Mouse (Mus musculus) forebrain, embryonic 12.5 days (tissue): ENCODE results near the gene Snupn. TPM values are rescaled to one million over a fixed set of nuclear protein-coding genes. Genes with fewer than 3 reads are reported as not detected.
"Not testable (repeated sequence)": the region's sequence is repeated elsewhere in the genome, so short reads cannot be mapped to it uniquely, and the experiment has no call there.

ENCODE experiments used
- ATAC-seq: fragments of 200-750 bp; cut with Nextera tagmentation; 2 replicates; pipeline ENCODE4 v1.8.0; 2017; ENCODE audit warnings: moderate TSS enrichment; ENCODE audit not compliant: low FRiP score
- H3K27ac ChIP-seq: fragments of 300-500 bp; sonication (generic); 2 replicates; pipeline ENCODE4 v1.5.1; 2016; ENCODE audit warnings: mild to moderate bottlenecking
- H3K27me3 ChIP-seq: fragments of 300-500 bp; sonication (generic); 2 replicates; pipeline ENCODE4 v1.6.1; 2016; ENCODE audit warnings: mild to moderate bottlenecking
- H3K36me3 ChIP-seq: fragments of 300-500 bp; sonication (generic); replicated peaks from 2 replicates; pipeline ENCODE4 v1.6.1; 2016; ENCODE audit warnings: mild to moderate bottlenecking
- H3K4me1 ChIP-seq: fragments of 300-500 bp; sonication (generic); 2 replicates; pipeline ENCODE4 v1.6.1; 2016
- H3K4me2 ChIP-seq: fragments of 300-500 bp; sonication (generic); 2 replicates; pipeline ENCODE4 v1.6.1; 2016; ENCODE audit warnings: mild to moderate bottlenecking, moderate library complexity
- H3K4me3 ChIP-seq: fragments of 300-500 bp; sonication (generic); replicated peaks from 2 replicates; pipeline ENCODE4 v1.5.1; 2016; ENCODE audit warnings: mild to moderate bottlenecking
- H3K9ac ChIP-seq: fragments of 300-500 bp; sonication (generic); 2 replicates; pipeline ENCODE4 v1.6.1; 2016; ENCODE audit warnings: mild to moderate bottlenecking
- H3K9me3 ChIP-seq: fragments of 300-500 bp; sonication (generic); 2 replicates; pipeline ENCODE4 v1.6.1; 2016
- WGBS: fragments of 180-500 bp; shearing (Covaris S2); methylation state at CpG from one replicate; pipeline ENCODE4 v1.1.7; 2016; 5-methylcytosine and 5-hydroxymethylcytosine counted together
- polyA plus RNA-seq: library from polyadenylated mRNA; unstranded; fragments of >200 nt; fragmentation: Nextera tagmentation; extraction: Ambion mirVana; gene quantifications from 2 replicates; pipeline ENCODE4 v1.2.1, GENCODE M21; 2016

Gene Snupn
- polyA plus RNA-seq, 1 experiment from 2014 or later: 27.6 TPM

DNA sequence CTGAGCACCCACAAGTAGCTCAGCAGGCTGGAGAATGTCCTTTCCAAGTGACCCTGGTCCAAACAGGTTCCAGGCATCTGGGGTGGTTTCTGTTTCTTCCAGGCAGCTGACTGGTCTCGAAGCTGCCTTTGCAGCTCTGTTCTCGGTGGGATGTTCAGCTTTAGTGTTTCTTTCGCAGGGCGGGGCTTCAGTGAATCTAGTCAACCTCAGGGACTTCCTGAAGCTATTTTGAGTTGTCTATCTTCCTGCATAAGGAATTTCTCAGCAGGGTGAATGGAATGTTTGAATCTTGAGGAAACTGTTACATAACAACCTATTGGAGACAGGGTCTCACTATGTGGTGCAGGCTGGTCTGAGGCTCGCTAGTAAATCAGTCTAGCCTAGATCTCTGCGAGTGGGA lies 29.5 kb downstream of the Snupn start:
- ATAC-seq: no peak
- H3K4me2 ChIP-seq: no peak overlapping the region
- H3K27ac ChIP-seq: no peak overlapping the region
- H3K4me3 ChIP-seq: no peak overlapping the region
- WGBS: 96% methylated on average over 6 of the region's 6 CpGs
- H3K27me3 ChIP-seq: no peaks in the 10 kb centered on the region
- H3K9me3 ChIP-seq: no peaks in the 10 kb centered on the region
- no peak overlapping the region for H3K9ac ChIP-seq
- peaks cover 15% of the 10 kb centered on the region for H3K36me3 ChIP-seq
- no peaks in the 10 kb centered on the region for H3K4me1 ChIP-seq

DNA sequence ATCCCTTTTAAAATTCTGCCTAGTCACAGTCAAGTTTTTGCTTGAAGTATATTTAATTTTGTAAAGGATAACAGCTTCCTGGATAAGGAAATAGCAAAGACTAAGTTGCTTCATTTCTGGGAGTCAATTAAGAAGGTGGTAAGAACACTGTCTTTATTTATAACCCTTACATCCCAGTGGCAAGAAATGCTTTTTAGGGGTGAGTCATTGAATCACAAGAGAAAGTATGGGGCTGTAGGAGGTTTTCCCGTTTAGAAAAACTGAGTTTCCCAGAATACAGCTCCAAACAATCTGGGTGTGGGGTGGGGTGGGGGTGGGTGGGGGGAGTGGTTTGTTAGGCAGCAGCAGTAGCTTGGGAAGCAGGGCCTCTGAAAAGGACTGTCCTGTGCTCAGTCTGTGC lies 30.8 kb downstream of the Snupn start:
- no peak for ATAC-seq
- no peak overlapping the region for H3K4me3 ChIP-seq
- WGBS: 77% methylated on average over 1 of the region's 1 CpGs

DNA sequence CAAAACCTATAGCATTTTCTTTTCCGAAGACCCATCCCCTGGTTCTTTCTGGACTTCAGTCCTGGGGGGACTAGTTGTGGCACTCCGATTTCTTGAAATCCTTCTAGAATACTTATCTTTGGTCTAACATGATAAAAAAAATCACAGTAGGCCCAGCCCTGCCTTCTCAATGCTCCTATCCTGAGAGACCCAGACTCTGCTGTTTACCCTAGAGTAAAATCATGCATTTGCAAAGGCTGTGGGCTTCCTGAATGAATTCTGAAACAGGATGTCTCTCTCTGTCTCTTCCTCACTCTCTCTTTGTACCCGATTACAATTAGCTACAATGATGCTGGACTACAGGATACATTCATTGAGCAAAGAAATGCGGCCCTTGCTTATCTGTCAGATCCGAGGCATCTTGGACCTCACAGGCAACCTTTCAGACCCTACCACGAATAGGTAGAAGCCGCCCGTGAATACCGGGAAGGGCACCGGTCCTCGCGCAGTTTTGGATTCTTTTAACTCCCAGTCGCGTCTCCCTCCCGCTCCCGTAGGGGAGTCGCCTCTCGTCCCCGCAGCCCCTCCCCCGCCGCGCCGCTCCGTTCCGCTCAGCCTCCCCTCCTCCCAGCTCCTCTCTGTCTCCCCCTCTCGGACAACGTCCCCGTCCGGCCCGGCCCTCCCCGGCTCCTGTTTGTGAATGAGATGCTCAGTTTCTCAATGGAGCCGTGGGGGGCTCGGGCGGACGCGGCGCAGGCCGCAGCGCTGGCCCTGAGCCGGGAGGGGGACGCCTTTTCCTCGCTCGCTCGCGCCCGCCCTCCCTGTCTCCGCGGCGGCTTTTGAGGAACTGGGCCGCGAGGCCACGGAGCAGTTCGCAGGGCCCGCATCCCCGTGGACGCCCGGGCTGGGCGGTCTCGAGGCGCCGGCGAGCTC lies 43.9 kb downstream of the Snupn start, which contains the start of gene Ptpn9:
TSS of gene Ptpn9 (plus strand) at position 638 of the 912 bp plus-strand sequence.
- 2% methylated on average over 62 of the region's 62 CpGs for WGBS
- H3K4me2 ChIP-seq: peak within 1 kb of the TSS; percentile 87
- no peaks in the 10 kb centered on the region for H3K36me3 ChIP-seq
- H3K27me3 ChIP-seq: no peaks in the 10 kb centered on the region
- peak within 1 kb of the TSS; percentile 95 for H3K9ac ChIP-seq
- peak; percentile 96 for ATAC-seq
- H3K27ac ChIP-seq: peak within 1 kb of the TSS; percentile 96
- H3K9me3 ChIP-seq: no peaks in the 10 kb centered on the region
- H3K4me3 ChIP-seq: peak within 1 kb of the TSS; percentile 92
- H3K4me1 ChIP-seq: peaks cover 12% of the 10 kb centered on the region

More for the DNA sequence above, 30.8 kb downstream of the Snupn start:
- Histone ChIP-seq H3K9ac (no peak overlapping the region), H3K9me3 (no peaks in the 10 kb centered on the region), H3K4me1 (no peaks in the 10 kb centered on the region), H3K36me3 (peaks cover 15% of the 10 kb centered on the region), H3K4me2 (no peak overlapping the region), H3K27ac (no peak overlapping the region), H3K27me3 (no peaks in the 10 kb centered on the region)

DNA sequence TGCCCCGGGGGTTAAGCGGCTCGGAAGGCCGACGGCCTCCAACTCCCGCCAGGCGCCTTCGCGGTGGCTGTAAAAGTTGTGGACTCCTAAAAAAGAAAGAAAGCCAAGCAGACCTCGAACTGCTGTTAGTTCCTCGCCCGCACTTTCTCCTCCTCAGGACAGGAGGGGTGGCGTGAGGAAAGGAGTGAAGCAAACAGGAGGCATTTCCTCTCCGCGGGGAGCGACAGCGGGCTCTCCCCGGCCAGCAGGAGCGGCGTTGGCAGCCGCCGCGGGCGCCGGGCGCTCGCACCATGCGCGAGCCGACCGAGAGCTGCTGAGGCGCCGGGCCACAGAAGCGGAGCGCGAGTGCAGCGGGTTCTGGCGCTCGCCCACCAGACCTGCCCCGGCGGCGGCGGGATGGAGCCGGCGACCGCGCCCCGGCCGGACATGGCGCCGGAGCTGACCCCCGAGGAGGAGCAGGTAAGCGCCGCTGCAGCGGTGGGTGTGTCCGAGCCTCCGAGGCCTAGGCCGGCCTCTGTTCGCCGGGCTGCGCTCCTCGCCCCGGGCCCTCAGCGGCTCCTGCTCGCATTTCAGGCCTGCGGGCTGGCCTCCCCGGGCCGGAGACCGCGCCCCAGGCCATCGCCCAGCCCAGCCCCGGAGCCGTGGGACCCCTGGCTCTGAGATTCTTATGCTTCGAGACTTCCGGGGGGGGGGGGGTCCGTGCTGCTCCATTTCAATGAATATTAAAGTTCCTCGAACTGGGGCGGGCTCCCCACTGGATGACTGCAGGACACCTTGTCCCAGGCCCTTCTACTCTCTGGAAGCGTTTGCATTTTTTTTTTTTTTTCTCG lies 44.7 kb downstream of the Snupn start:
- H3K9ac ChIP-seq: peak overlapping the region; percentile 95
- H3K27me3 ChIP-seq: no peaks in the 10 kb centered on the region
- peak; percentile 72 for ATAC-seq
- peak overlapping the region; percentile 92 for H3K4me3 ChIP-seq
- under 1% methylated on average over 73 of the region's 80 CpGs for WGBS
- no peaks in the 10 kb centered on the region for H3K9me3 ChIP-seq
- peak overlapping the region; percentile 87 for H3K4me2 ChIP-seq
- H3K4me1 ChIP-seq: peaks cover 12% of the 10 kb centered on the region
- peak overlapping the region; percentile 96 for H3K27ac ChIP-seq
- H3K36me3 ChIP-seq: no peaks in the 10 kb centered on the region

DNA sequence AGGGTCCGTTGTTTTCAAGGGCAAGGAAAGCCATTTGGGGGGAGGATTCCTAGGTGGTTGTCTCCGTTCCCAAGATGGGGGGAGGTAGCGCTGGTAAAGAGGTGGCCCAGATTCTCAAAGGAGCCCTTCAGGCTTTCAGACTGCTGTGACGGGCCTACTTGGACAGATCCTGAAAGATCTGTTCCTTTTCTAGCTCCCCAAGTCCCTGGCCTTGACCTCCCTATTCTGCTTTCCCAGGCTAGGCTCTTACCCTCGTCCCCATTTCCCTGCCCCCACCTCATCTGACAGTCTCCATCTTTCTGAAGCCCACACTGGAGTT lies 45.3 kb downstream of the Snupn start:
- ATAC-seq: no peak
- Histone ChIP-seq H3K9me3 (no peaks in the 10 kb centered on the region), H3K4me1 (peaks cover 12% of the 10 kb centered on the region), H3K4me3 (peak overlapping the region; percentile 92), H3K4me2 (peak overlapping the region; percentile 87), H3K27me3 (no peaks in the 10 kb centered on the region), H3K9ac (peak overlapping the region; percentile 95), H3K27ac (peak overlapping the region; percentile 96), H3K36me3 (no peaks in the 10 kb centered on the region)
- 0% methylated on average over 5 of the region's 5 CpGs for WGBS

DNA sequence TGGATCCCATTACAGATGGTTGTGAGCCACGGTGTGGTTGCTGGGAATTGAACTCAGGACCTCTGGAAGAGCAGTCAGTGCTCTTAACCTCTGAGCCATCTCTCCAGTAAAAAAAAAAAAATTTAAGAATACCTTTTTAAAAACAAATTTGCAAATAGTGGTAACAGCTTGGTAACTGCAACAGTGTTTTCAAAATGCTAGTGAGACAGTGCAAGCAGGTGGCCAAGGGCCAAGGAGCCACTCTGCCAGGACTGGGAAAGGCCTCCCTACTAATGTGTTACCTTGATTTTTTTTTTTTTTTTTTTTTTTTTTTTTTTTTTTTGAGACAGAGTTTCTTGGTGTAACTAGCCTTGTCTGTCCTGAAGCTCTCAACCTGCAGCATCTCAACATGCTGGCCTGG lies 46.5 kb downstream of the Snupn start:
- not testable (repeated sequence) for H3K27me3 ChIP-seq, H3K27ac ChIP-seq, H3K4me3 ChIP-seq, H3K9me3 ChIP-seq, H3K9ac ChIP-seq, H3K36me3 ChIP-seq, H3K4me2 ChIP-seq, ATAC-seq
- WGBS: 88% methylated on average over 1 of the region's 1 CpGs
- peaks cover 12% of the 10 kb centered on the region for H3K4me1 ChIP-seq

DNA sequence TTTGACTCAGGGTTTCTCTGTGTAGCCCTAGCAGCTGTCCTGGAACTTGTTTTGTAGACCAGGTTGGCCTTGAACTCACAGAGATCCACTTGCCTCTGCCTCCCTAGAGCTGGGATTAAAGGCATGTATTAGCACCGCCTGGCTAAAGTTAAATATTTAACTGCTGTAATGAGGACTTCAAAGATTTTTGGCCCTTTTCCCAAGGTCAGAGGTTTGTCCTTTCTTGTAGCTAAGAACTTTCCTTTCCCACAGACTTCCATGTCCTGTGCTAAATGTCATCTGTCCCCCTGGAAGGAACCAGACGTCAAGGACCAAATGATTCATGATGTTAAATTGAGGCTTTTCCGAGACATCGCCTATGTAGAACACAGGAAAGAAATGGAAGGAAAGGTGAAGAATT lies 52.3 kb downstream of the Snupn start:
- H3K9me3 ChIP-seq: no peaks in the 10 kb centered on the region
- no peak overlapping the region for H3K4me3 ChIP-seq
- H3K4me2 ChIP-seq: no peak overlapping the region
- no peak for ATAC-seq
- H3K27ac ChIP-seq: no peak overlapping the region
- no peaks in the 10 kb centered on the region for H3K4me1 ChIP-seq
- H3K27me3 ChIP-seq: no peaks in the 10 kb centered on the region
- H3K36me3 ChIP-seq: peaks cover 8% of the 10 kb centered on the region; the same call in 1 of the 2 replicates
- H3K9ac ChIP-seq: no peak overlapping the region
- WGBS: 89% methylated on average over 4 of the region's 4 CpGs

DNA sequence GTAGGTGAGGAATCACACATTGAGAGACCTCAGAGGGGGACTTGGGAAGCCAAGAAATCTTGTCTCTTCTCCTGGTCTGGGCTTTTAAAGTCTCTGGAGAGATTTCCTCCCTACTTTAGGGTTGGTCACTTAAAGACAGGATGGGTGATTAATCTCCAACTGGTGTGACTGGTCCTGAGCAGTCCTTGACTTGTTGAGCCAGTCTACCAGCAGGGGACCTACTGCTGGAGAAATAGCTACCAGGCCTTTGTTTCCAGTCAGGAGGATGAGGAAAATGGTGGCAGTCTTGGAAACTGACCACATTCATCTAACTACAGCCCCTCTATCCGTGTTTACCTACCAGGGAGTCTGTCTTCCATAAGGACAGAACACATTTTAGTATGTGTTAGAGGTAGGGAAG lies 61.7 kb downstream of the Snupn start:
- no peak overlapping the region for H3K4me2 ChIP-seq
- H3K27ac ChIP-seq: no peak overlapping the region
- no peaks in the 10 kb centered on the region for H3K9me3 ChIP-seq
- no peaks in the 10 kb centered on the region for H3K27me3 ChIP-seq
- WGBS: 81% methylated on average over 1 of the region's 1 CpGs
- H3K36me3 ChIP-seq: peaks cover 7% of the 10 kb centered on the region
- no peaks in the 10 kb centered on the region for H3K4me1 ChIP-seq
- no peak overlapping the region for H3K9ac ChIP-seq
- ATAC-seq: no peak
- H3K4me3 ChIP-seq: no peak overlapping the region

DNA sequence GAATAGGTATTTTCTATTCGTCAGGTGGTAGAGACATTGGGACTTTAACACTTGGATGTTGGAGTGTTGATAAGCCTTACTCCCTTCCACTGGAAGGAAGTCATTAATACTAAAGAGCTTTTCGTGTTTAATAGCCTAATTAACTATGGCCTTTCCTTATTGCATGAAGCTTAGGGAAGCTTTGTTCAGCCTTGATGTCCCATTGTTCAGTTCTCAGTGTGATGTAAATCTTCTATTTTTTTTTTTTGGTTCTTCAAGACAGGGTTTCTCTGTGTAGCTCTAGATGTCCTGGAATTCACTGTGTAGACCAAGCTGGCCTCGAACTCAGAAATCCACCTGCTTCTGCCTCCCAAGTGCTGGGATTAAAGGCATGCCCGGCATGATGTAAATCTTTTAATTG lies 62.2 kb downstream of the Snupn start:
- H3K27me3 ChIP-seq: no peaks in the 10 kb centered on the region
- H3K4me1 ChIP-seq: no peaks in the 10 kb centered on the region
- no peaks in the 10 kb centered on the region for H3K9me3 ChIP-seq
- no peak overlapping the region for H3K9ac ChIP-seq
- no peak overlapping the region for H3K4me2 ChIP-seq
- no peak for ATAC-seq
- WGBS: 83% methylated on average over 4 of the region's 4 CpGs
- peaks cover 6% of the 10 kb centered on the region for H3K36me3 ChIP-seq
- no peak overlapping the region for H3K27ac ChIP-seq
- no peak overlapping the region for H3K4me3 ChIP-seq

DNA sequence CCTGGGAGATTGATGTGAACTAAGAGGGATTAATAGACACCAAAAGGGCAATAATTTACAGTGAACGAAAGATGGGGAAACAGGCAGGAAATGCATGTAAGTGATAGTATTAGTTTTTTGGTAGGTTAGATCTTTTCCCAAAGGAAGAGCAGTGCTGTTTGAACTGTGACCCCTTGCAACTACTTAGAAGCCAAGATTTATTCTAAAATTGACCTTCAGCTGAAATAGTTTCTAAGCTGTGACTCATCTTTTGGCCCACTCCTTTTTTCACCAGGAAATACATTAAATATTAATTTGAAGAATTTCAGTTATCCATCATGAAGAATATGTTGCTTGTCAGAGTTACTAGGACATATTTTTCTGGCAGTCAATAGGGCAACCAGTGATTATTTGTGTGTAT lies 63.1 kb downstream of the Snupn start:
- no peak for ATAC-seq
- peaks cover 6% of the 10 kb centered on the region for H3K36me3 ChIP-seq
- H3K9me3 ChIP-seq: no peaks in the 10 kb centered on the region
- H3K9ac ChIP-seq: no peak overlapping the region
- WGBS: 96% methylated on average over 1 of the region's 1 CpGs
- no peaks in the 10 kb centered on the region for H3K4me1 ChIP-seq
- no peak overlapping the region for H3K4me3 ChIP-seq
- H3K4me2 ChIP-seq: no peak overlapping the region
- H3K27ac ChIP-seq: no peak overlapping the region
- no peaks in the 10 kb centered on the region for H3K27me3 ChIP-seq

DNA sequence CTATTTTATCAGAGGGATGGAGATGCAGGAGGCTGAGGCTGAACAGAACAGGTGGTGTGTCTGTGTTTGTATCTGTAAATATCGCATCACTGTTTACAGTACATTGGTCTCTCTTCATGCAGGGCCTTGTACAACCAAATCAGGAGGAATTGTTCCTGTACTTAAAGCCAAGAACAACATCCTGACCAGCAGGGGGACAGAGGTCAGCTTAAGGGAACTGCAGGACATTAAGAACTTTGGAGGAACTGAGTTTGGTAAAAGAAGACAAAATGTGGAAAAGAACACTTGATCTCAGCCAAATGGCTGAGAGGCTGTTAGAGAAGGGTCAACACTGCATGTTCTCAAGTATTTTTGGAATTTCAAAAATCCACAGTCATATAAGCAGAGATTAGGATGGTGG lies 64.1 kb downstream of the Snupn start:
- no peaks in the 10 kb centered on the region for H3K9me3 ChIP-seq
- H3K4me1 ChIP-seq: no peaks in the 10 kb centered on the region
- H3K9ac ChIP-seq: no peak overlapping the region
- no peak overlapping the region for H3K4me2 ChIP-seq
- peaks cover 6% of the 10 kb centered on the region for H3K36me3 ChIP-seq
- H3K4me3 ChIP-seq: no peak overlapping the region
- ATAC-seq: no peak
- whole genome bisulfite sequencing: 83% methylated on average over 1 of the region's 1 CpGs
- no peak overlapping the region for H3K27ac ChIP-seq
- no peaks in the 10 kb centered on the region for H3K27me3 ChIP-seq

DNA sequence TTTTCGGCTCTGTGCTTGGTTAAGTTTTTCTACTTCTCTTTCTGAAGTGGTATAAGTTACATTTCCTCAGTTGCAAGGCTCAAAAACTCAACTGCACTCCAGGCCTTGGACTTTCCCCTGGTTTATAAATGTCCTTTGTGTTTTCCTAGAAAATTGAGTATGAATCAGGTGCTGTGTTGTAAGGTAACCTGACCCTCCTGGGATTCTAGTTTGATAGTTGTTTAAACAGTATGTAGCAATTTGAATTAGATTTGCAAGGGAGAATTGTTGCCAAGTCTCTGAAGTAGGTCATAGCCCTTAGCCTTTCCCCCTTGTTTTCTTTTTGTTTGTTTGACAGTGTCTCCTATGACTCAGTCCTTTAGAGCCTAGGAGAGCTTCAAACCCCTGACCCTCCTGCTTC lies 67.0 kb downstream of the Snupn start:
- Histone ChIP-seq H3K27me3 (no peaks in the 10 kb centered on the region), H3K9me3 (no peaks in the 10 kb centered on the region), H3K36me3 (peaks cover 15% of the 10 kb centered on the region), H3K4me2 (no peak overlapping the region), H3K9ac (no peak overlapping the region), H3K4me1 (no peaks in the 10 kb centered on the region), H3K4me3 (no peak overlapping the region), H3K27ac (no peak overlapping the region)
- WGBS: 69% methylated on average over 1 of the region's 1 CpGs
- no peak for ATAC-seq
